Mouse (Mus musculus) midbrain, postnatal 0 days (tissue): ENCODE measurements around the gene Cd300lb. TPM values are rescaled to one million over a fixed set of nuclear protein-coding genes. Genes with fewer than 3 reads are reported as not detected.
"Not testable (repeated sequence)": the region's sequence is repeated elsewhere in the genome, so short reads cannot be mapped to it uniquely, and the experiment has no call there.

Experiments used
- ATAC-seq: fragments of 200-750 bp; cut with Nextera tagmentation; 2 replicates; pipeline ENCODE4 v1.8.0; 2017; ENCODE audit warnings: moderate number of reproducible peaks, mild to moderate bottlenecking, moderate TSS enrichment, moderate library complexity; ENCODE audit not compliant: low FRiP score
- DNase-seq: peaks from one replicate; pipeline ENCODE4 v3.0.0-alpha.2; 2015; ENCODE audit warnings: low spot score
- H3K27ac ChIP-seq: fragments of 300-500 bp; sonication (generic); 2 replicates; pipeline ENCODE4 v1.5.1; 2014; ENCODE audit warnings: low read depth, mild to moderate bottlenecking, low read length, mixed read lengths
- H3K27me3 ChIP-seq: fragments of 300-500 bp; sonication (generic); 2 replicates; pipeline ENCODE4 v1.6.1; 2014; ENCODE audit warnings: low read length, control low read depth, mixed read lengths; ENCODE audit not compliant: insufficient read depth
- H3K36me3 ChIP-seq: fragments of 300-500 bp; sonication (generic); 2 replicates; pipeline ENCODE4 v1.6.1; 2014; ENCODE audit warnings: low read length, control low read depth, mixed read lengths; ENCODE audit not compliant: insufficient read depth
- H3K4me1 ChIP-seq: fragments of 300-500 bp; sonication (generic); 2 replicates; pipeline ENCODE4 v1.6.1; 2014; ENCODE audit warnings: mild to moderate bottlenecking, control low read depth, antibody characterized with exemption, low read length, mixed read lengths; ENCODE audit not compliant: insufficient read depth
- H3K4me2 ChIP-seq: fragments of 300-500 bp; sonication (generic); 2 replicates; pipeline ENCODE4 v1.6.1; 2014; ENCODE audit warnings: low read depth, mild to moderate bottlenecking, low read length, mixed read lengths; ENCODE audit not compliant: poor library complexity, severe bottlenecking
- H3K4me3 ChIP-seq: fragments of 300-500 bp; sonication (generic); 2 replicates; pipeline ENCODE4 v1.5.1; 2014; ENCODE audit warnings: low read depth, mild to moderate bottlenecking, low read length, moderate library complexity
- H3K9ac ChIP-seq: fragments of 300-500 bp; sonication (generic); replicated peaks from 2 replicates; pipeline ENCODE4 v1.6.1; 2014; ENCODE audit warnings: mild to moderate bottlenecking, low read length, moderate library complexity, mixed read lengths; ENCODE audit not compliant: poor library complexity, severe bottlenecking
- H3K9me3 ChIP-seq: fragments of 300-500 bp; sonication (generic); 2 replicates; pipeline ENCODE4 v1.6.1; 2016; ENCODE audit warnings: low read length, control low read depth
- CTCF ChIP-seq: IDR thresholded peaks from 2 replicates; pipeline ENCODE4 v1.5.1; 2016; ENCODE audit warnings: antibody characterized with exemption, mild to moderate bottlenecking
- WGBS: fragments of 180-500 bp; shearing (Covaris S2); extraction: QIAGEN DNeasy Blood & Tissue Kit; methylation state at CpG from one replicate; pipeline ENCODE4 v1.1.7; 2014; 5-methylcytosine and 5-hydroxymethylcytosine counted together
- polyA plus RNA-seq: library from polyadenylated mRNA; unstranded; fragments of >200 nt; fragmentation: Nextera tagmentation; extraction: Ambion mirVana; gene quantifications from 2 replicates; pipeline ENCODE4 v1.2.1, GENCODE M21; 2015
- total RNA-seq: library from RNA; depleted of rRNA; stranded (reverse); fragments of >200 nt; gene quantifications from 2 replicates; pipeline ENCODE4 v1.2.3, GENCODE M21; 2014

Gene Cd300lb
- total and polyA plus RNA-seq, 2 experiments from 2014 or later: 0.05 TPM

GRCm38 (mm10) chr11:114914978-114915377, 19.2 kb downstream of the Cd300lb start:
- Histone ChIP-seq H3K9me3 (no peaks in the 10 kb centered on the region), H3K9ac (no peak overlapping the region), H3K27ac (no peak overlapping the region), H3K27me3 (no peaks in the 10 kb centered on the region), H3K4me1 (no peaks in the 10 kb centered on the region), H3K4me2 (no peak overlapping the region), H3K4me3 (no peak overlapping the region), H3K36me3 (no peaks in the 10 kb centered on the region)
- 68% methylated on average over 7 of the region's 7 CpGs for WGBS
- no peak for TF ChIP-seq CTCF
- DNase-seq (no peak), ATAC-seq (no peak)

DNA sequence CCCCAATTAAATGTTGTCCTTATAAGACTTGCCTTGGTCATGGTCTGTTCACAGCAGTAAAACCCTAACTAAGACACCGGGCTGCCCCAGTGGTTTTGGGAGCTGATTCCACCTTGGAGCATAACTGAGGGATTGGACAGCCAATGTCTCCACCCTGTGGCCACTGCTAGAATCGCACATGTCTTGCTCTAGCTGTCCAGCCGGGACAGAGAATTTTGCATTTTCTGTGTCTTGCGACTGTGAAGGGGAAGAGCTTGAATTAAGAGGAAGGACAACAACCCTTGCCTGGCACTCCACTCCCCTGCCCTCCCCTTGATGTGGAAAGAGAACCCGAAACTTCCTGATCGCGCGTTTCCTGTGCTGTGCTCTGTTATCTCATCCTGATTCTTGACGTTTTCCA, 21.3 kb downstream of the Cd300lb start:
- DNase-seq (peak; percentile 88), ATAC-seq (peak; percentile 52; the same call in 1 of the 2 replicates)
- Histone ChIP-seq H3K4me2 (no peak overlapping the region), H3K9me3 (no peaks in the 10 kb centered on the region), H3K9ac (no peak overlapping the region), H3K36me3 (no peaks in the 10 kb centered on the region), H3K27me3 (no peaks in the 10 kb centered on the region), H3K4me1 (no peaks in the 10 kb centered on the region), H3K27ac (no peak overlapping the region), H3K4me3 (no peak overlapping the region)
- WGBS: 20% methylated on average over 9 of the region's 9 CpGs
- peak; percentile 93 for TF ChIP-seq CTCF

GRCm38 (mm10) chr11:114909538-114909937, 24.6 kb downstream of the Cd300lb start:
- DNase-seq, H3K9me3 ChIP-seq, H3K36me3 ChIP-seq, ATAC-seq, H3K4me2 ChIP-seq, H3K27ac ChIP-seq, H3K9ac ChIP-seq, H3K4me1 ChIP-seq, H3K4me3 ChIP-seq, H3K27me3 ChIP-seq: not testable (repeated sequence)
- TF ChIP-seq CTCF: peak; percentile 39
- WGBS: 40% methylated on average over 3 of the region's 3 CpGs

GRCm38 (mm10) chr11:114908086-114908485, 26.1 kb downstream of the Cd300lb start:
- no peak for ATAC-seq
- no peaks in the 10 kb centered on the region for H3K36me3 ChIP-seq
- H3K9me3 ChIP-seq: no peaks in the 10 kb centered on the region
- no peak overlapping the region for H3K4me2 ChIP-seq
- no peak overlapping the region for H3K9ac ChIP-seq
- 63% methylated on average over 4 of the region's 4 CpGs for WGBS
- no peak for TF ChIP-seq CTCF
- H3K4me1 ChIP-seq: no peaks in the 10 kb centered on the region
- no peak for DNase-seq
- H3K27ac ChIP-seq: no peak overlapping the region
- no peak overlapping the region for H3K4me3 ChIP-seq
- H3K27me3 ChIP-seq: no peaks in the 10 kb centered on the region

- H3K9me3 ChIP-seq: no peaks in the 10 kb centered on the region
- H3K4me2 ChIP-seq: no peak overlapping the region
- H3K9ac ChIP-seq: no peak overlapping the region
- no peak overlapping the region for H3K27ac ChIP-seq
- 86% methylated on average over 4 of the region's 4 CpGs for whole genome bisulfite sequencing
- ATAC-seq (no peak), DNase-seq (no peak)
- H3K4me1 ChIP-seq: no peaks in the 10 kb centered on the region
- no peaks in the 10 kb centered on the region for H3K27me3 ChIP-seq
- H3K4me3 ChIP-seq: no peak overlapping the region
- TF ChIP-seq CTCF: no peak
- H3K36me3 ChIP-seq: no peaks in the 10 kb centered on the region
These were observed 26.6 kb downstream of the Cd300lb start for GRCm38 (mm10) chr11:114907567-114907966.

DNA sequence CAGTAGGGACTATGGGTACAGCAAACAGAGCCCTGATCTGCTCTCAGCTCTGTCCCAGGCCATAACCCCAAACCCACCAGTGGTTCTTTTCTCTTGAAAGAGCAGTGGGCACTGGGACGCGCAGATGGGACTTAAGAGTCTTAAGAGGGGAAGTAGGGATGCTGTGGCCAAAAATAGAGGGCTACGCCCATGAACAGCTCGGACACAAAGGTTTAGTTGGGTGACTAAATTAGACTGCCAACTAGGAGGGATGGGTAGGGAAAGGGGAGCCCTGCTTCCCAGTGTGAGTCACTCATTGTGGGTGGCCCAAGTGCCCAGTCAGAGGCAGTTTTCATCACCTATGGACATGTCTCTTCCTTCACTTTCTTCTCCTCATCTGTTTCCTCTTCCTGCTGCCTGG, 31.0 kb downstream of the Cd300lb start:
- H3K9me3 ChIP-seq: no peaks in the 10 kb centered on the region
- ATAC-seq (no peak), DNase-seq (no peak)
- no peak overlapping the region for H3K27ac ChIP-seq
- H3K27me3 ChIP-seq: no peaks in the 10 kb centered on the region
- TF ChIP-seq CTCF: no peak
- H3K4me2 ChIP-seq: no peak overlapping the region
- no peak overlapping the region for H3K9ac ChIP-seq
- no peak overlapping the region for H3K4me3 ChIP-seq
- H3K4me1 ChIP-seq: no peaks in the 10 kb centered on the region
- H3K36me3 ChIP-seq: no peaks in the 10 kb centered on the region
- 90% methylated on average over 4 of the region's 4 CpGs for WGBS

DNA sequence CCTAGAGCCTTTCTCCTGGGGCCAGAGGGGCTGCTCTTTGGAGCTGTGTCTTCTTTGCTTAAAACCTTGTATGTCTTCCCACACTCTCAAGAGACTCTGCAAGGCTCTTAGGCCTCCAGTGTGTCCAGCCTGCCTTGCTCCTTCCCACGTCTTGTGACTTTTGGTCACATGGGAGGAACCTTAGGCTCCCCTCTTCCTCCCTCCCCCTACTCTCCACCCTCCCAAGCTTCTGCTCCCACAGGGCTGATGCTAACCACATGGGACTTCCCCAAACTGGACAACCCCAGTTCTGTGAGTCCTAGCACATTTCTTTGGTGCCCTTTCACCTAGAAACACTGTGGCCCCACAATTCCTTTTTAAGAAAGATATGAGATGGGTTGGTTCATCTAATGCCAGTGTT, 36.2 kb downstream of the Cd300lb start:
- WGBS: 38% methylated on average over 1 of the region's 1 CpGs
- no peak for TF ChIP-seq CTCF
- Histone ChIP-seq H3K4me1 (no peaks in the 10 kb centered on the region), H3K9me3 (no peaks in the 10 kb centered on the region), H3K4me3 (no peak overlapping the region), H3K27me3 (no peaks in the 10 kb centered on the region), H3K36me3 (no peaks in the 10 kb centered on the region), H3K4me2 (no peak overlapping the region), H3K9ac (no peak overlapping the region), H3K27ac (no peak overlapping the region)
- ATAC-seq (no peak), DNase-seq (no peak)
